Mouse (Mus musculus) midbrain, embryonic 10.5 days (tissue): ENCODE results near the gene Hsd3b4. TPM values are rescaled to one million over a fixed set of nuclear protein-coding genes. Genes with fewer than 3 reads are reported as not detected.
"Not testable (repeated sequence)": the region's sequence is repeated elsewhere in the genome, so short reads cannot be mapped to it uniquely, and the experiment has no call there.

ENCODE experiments used
- DNase-seq: peaks from one replicate; pipeline ENCODE4 v3.0.0-alpha.2; 2017; ENCODE audit warnings: low spot score
- H3K27ac ChIP-seq: fragments of 300-500 bp; sonication (generic); replicated peaks from 2 replicates; pipeline ENCODE4 v1.5.1; 2016; ENCODE audit warnings: mild to moderate bottlenecking
- H3K27me3 ChIP-seq: fragments of 300-500 bp; sonication (generic); 2 replicates; pipeline ENCODE4 v1.6.1; 2016; ENCODE audit warnings: low read depth, mild to moderate bottlenecking; ENCODE audit not compliant: poor library complexity, severe bottlenecking
- H3K36me3 ChIP-seq: fragments of 300-500 bp; sonication (generic); 2 replicates; pipeline ENCODE4 v1.6.1; 2016; ENCODE audit warnings: mild to moderate bottlenecking, moderate library complexity
- H3K4me1 ChIP-seq: fragments of 300-500 bp; sonication (generic); 2 replicates; pipeline ENCODE4 v1.6.1; 2016
- H3K4me3 ChIP-seq: fragments of 300-500 bp; sonication (generic); 2 replicates; pipeline ENCODE4 v1.5.1; 2016; ENCODE audit warnings: mild to moderate bottlenecking, moderate library complexity
- H3K9me3 ChIP-seq: fragments of 300-500 bp; sonication (generic); replicated peaks from 2 replicates; pipeline ENCODE4 v1.6.1; 2016; ENCODE audit warnings: mild to moderate bottlenecking
- WGBS: fragments of 180-500 bp; shearing (Covaris S2); methylation state at CpG from one replicate; pipeline ENCODE4 v1.1.7; 2016; 5-methylcytosine and 5-hydroxymethylcytosine counted together
- polyA plus RNA-seq: library from polyadenylated mRNA; unstranded; fragments of >200 nt; fragmentation: Nextera tagmentation; extraction: Ambion mirVana; gene quantifications from 2 replicates; pipeline ENCODE4 v1.2.1, GENCODE M21; 2016

The Hsd3b4 gene
- not detected in 2 replicates for polyA plus RNA-seq

DNA sequence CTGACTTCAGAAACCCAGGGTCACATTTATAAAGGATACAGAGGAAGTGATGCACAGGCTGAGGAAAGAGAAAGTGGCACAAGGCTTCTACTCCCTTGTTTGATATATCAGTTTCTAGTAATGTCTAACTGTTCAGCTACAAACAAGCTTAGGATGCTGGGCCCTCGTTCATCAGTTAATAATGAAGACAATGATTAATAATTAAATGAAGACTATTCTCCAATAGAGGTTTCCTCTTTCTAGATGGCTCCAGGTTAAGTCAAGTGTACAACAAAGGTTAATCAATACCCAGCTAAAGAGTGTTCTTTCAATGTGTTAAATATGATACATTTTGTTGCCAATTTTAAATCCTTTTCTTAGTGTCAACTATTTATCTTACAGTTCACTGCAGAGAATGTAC lies at the start of gene Hsd3b4:
Gene Hsd3b4, minus strand, starts transcription at position 101 of the 400 bp plus-strand sequence.
- DNase-seq, H3K4me1 ChIP-seq, H3K27me3 ChIP-seq, H3K36me3 ChIP-seq, H3K4me3 ChIP-seq, H3K9me3 ChIP-seq, H3K27ac ChIP-seq: not testable (repeated sequence)
- WGBS, result no CpG with 5 or more reads among the region's 1 CpGs

DNA sequence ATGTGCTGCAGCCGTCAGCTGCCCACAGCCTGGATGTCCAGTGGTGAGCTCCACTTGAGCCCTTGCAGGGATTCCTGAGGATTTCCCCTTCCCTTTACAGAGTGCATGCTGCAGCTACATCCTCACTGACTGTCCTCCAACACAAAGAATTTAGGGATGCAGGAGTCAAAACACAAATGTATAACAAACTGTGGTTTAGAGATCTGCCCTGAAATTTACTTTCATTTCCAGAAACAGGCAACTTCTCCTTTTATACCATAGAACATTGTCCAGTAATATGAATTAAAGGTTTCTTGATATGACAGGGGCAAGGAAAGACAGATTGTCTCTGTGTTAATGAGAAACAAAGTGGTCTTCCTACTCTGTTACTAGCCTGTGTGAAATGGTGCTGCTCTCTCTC lies 40.5 kb upstream of the Hsd3b4 start:
- H3K9me3 ChIP-seq, H3K4me1 ChIP-seq, H3K4me3 ChIP-seq, H3K36me3 ChIP-seq, H3K27ac ChIP-seq, H3K27me3 ChIP-seq, DNase-seq: not testable (repeated sequence)
- WGBS, result no CpG with 5 or more reads among the region's 1 CpGs

DNA sequence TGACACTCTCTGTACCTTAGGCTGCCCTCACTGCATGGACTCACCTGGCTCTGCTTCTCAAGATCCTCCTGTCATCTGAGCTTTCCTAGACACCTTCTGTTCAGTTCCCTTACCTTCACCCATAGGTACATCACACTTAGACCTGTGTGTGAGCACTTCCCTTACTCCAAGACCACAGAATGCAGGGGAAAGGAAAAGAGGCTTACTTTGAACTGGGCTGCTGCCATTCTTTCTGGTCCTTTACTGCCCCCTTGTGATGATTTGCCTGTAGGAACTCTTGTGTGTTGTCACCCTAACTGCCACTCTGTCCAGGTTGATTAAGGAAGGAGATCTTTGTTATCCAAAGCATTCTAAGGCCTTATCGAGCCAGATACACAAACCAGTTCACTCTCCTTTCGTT lies 39.9 kb upstream of the Hsd3b4 start:
- not testable (repeated sequence) for DNase-seq, H3K27me3 ChIP-seq, H3K9me3 ChIP-seq, H3K4me1 ChIP-seq, H3K27ac ChIP-seq, H3K4me3 ChIP-seq, H3K36me3 ChIP-seq
- WGBS, result no CpG with 5 or more reads among the region's 2 CpGs

GRCm38 (mm10) chr3:98548495-98548894 lies 38.2 kb upstream of the Hsd3b4 start:
- H3K4me3 ChIP-seq, DNase-seq, H3K4me1 ChIP-seq, H3K9me3 ChIP-seq, H3K27ac ChIP-seq, H3K36me3 ChIP-seq, H3K27me3 ChIP-seq: not testable (repeated sequence)
- WGBS, result 83% methylated on average over 1 of the region's 1 CpGs

- H3K9me3 ChIP-seq, H3K36me3 ChIP-seq, H3K4me1 ChIP-seq, DNase-seq, H3K4me3 ChIP-seq, H3K27ac ChIP-seq, H3K27me3 ChIP-seq: not testable (repeated sequence)
These were observed 37.3 kb upstream of the Hsd3b4 start for GRCm38 (mm10) chr3:98547641-98548040.

DNA sequence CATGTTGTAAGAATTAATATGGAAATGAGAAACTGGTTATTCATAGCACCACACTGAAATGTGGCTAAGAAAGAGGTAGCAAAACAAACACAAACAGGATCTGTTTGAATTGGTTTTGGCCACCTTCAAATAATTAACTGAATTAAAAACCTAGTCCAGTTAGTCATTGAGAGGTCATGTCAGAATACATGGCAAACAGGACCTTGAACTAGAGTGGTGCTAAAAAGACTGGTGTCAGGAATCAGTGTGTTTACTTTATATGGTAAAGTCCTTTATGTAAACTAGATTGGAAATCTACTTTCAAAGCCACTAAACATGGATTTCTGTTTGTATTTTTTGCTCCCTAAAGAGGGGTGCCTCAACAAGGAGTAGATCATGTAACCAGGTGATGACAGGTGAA lies 14.7 kb upstream of the Hsd3b4 start:
- not testable (repeated sequence) for H3K9me3 ChIP-seq, H3K4me1 ChIP-seq, H3K36me3 ChIP-seq, H3K27me3 ChIP-seq, H3K27ac ChIP-seq, DNase-seq, H3K4me3 ChIP-seq

- no CpG with 5 or more reads among the region's 1 CpGs for WGBS
These were observed 14.2 kb upstream of the Hsd3b4 start for GRCm38 (mm10) chr3:98524552-98524951.

DNA sequence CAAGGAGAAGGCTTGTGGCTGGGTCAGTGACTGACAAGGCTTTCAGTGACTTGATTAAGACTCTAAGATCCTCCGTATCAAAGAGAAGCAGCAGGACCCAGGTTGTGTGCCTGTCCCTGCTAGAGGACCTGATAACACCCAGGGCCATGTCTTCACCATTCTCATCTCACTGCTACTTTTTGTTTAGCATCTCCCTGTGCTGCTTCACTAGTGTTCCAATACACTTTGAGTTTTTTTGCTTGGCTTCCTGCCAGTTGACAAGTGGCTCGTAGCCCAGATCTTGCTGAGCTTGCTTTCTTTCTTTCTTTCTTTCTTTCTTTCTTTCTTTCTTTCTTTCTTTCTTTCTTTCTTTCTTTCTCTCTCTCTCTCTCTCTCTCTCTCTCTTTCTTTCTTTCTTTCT lies 12.5 kb upstream of the Hsd3b4 start:
- 50% methylated on average over 1 of the region's 2 CpGs for WGBS
- H3K9me3 ChIP-seq, H3K4me1 ChIP-seq, H3K4me3 ChIP-seq, H3K27ac ChIP-seq, DNase-seq, H3K27me3 ChIP-seq, H3K36me3 ChIP-seq: not testable (repeated sequence)

More at GRCm38 (mm10) chr3:98524552-98524951, 14.2 kb upstream of the Hsd3b4 start:
- not testable (repeated sequence) for H3K27me3 ChIP-seq, H3K27ac ChIP-seq, DNase-seq, H3K9me3 ChIP-seq, H3K4me1 ChIP-seq, H3K36me3 ChIP-seq, H3K4me3 ChIP-seq

GRCm38 (mm10) chr3:98507229-98507628 lies 3.1 kb downstream of the Hsd3b4 start:
- not testable (repeated sequence) for H3K36me3 ChIP-seq, H3K9me3 ChIP-seq, H3K4me1 ChIP-seq, H3K27ac ChIP-seq, H3K4me3 ChIP-seq, DNase-seq, H3K27me3 ChIP-seq
- no CpG with 5 or more reads among the region's 5 CpGs for WGBS

- not testable (repeated sequence) for H3K36me3 ChIP-seq, DNase-seq, H3K27ac ChIP-seq, H3K27me3 ChIP-seq, H3K4me1 ChIP-seq, H3K9me3 ChIP-seq, H3K4me3 ChIP-seq
These were observed 12.9 kb downstream of the Hsd3b4 start for GRCm38 (mm10) chr3:98497401-98497800.

- H3K4me1 ChIP-seq, DNase-seq, H3K4me3 ChIP-seq, H3K9me3 ChIP-seq, H3K27me3 ChIP-seq, H3K27ac ChIP-seq, H3K36me3 ChIP-seq: not testable (repeated sequence)
- WGBS, result no CpG with 5 or more reads among the region's 2 CpGs
These were observed 13.6 kb downstream of the Hsd3b4 start for GRCm38 (mm10) chr3:98496762-98497161.

DNA sequence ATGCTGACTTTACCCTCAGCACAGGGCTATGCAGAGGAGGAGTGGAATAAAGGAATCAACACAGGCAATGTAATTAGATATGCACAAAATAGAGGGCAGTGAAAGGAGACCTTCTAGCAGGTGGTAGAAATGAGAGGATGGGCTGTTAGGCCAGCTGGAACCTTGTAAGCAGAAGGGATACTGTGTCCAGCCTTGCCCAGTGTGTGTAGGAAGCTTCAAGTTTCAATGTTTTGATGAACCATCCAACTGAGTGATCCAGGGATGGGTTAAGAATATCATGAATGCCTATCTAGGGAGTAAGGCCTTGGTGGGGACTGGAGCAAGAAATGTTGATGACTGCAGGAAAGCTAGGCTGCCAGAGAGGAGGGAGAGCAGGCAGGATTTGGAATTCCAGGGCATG lies 15.3 kb downstream of the Hsd3b4 start:
- not testable (repeated sequence) for H3K27ac ChIP-seq, H3K36me3 ChIP-seq, H3K4me1 ChIP-seq, DNase-seq, H3K27me3 ChIP-seq, H3K4me3 ChIP-seq, H3K9me3 ChIP-seq

GRCm38 (mm10) chr3:98494184-98494583 lies 16.1 kb downstream of the Hsd3b4 start:
- not testable (repeated sequence) for H3K4me3 ChIP-seq, H3K36me3 ChIP-seq, H3K4me1 ChIP-seq, DNase-seq, H3K9me3 ChIP-seq, H3K27ac ChIP-seq, H3K27me3 ChIP-seq

DNA sequence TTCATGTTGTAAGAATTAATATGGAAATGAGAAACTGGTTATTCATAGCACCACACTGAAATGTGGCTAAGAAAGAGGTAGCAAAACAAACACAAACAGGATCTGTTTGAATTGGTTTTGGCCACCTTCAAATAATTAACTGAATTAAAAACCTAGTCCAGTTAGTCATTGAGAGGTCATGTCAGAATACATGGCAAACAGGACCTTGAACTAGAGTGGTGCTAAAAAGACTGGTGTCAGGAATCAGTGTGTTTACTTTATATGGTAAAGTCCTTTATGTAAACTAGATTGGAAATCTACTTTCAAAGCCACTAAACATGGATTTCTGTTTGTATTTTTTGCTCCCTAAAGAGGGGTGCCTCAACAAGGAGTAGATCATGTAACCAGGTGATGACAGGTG lies 38.8 kb downstream of the Hsd3b4 start:
- H3K36me3 ChIP-seq, H3K9me3 ChIP-seq, H3K27me3 ChIP-seq, H3K4me1 ChIP-seq, DNase-seq, H3K4me3 ChIP-seq, H3K27ac ChIP-seq: not testable (repeated sequence)
